13 mouse cellular contexts compared by ENCODE assay signal in genomic region chr1:140739001-140739728, GRCm38 (mm10).
"Had no signal": no experiment of that assay in that cellular context is flagged by ENCODE, and none has a peak within 500 bp of the region (broad histone marks: within the 10 kb centered on the region; RNA-seq: fewer than 3 reads in every experiment).

No protein-coding gene starts in this region.

- H3K4me3 ChIP-seq: kidney, embryonic 15.5 days; liver, embryonic 13.5 days; midbrain, embryonic 13.5 days; neural tube, embryonic 12.5 days; stomach, embryonic 15.5 days had no signal

- H3K4me2 ChIP-seq: kidney, embryonic 15.5 days; liver, embryonic 13.5 days; midbrain, embryonic 13.5 days; neural tube, embryonic 12.5 days; stomach, embryonic 15.5 days had no signal

- H3K9ac ChIP-seq: kidney, embryonic 15.5 days; liver, embryonic 13.5 days; liver, postnatal 0 days; midbrain, embryonic 13.5 days; neural tube, embryonic 12.5 days; stomach, embryonic 15.5 days had no signal

- H3K4me1 ChIP-seq: kidney, embryonic 15.5 days; liver, embryonic 13.5 days; midbrain, embryonic 13.5 days; neural tube, embryonic 12.5 days; stomach, embryonic 15.5 days had no signal

- H3K9me3 ChIP-seq: kidney, embryonic 15.5 days; liver, embryonic 13.5 days; midbrain, embryonic 13.5 days; neural tube, embryonic 12.5 days; stomach, embryonic 15.5 days had no signal

- H3K27me3 ChIP-seq: kidney, embryonic 15.5 days; liver, embryonic 13.5 days; midbrain, embryonic 13.5 days; neural tube, embryonic 12.5 days; stomach, embryonic 15.5 days had no signal

- H3K36me3 ChIP-seq: kidney, embryonic 15.5 days; liver, embryonic 13.5 days; midbrain, embryonic 13.5 days; neural tube, embryonic 12.5 days; stomach, embryonic 15.5 days had no signal

- DNase-seq: kidney, adult 2 months; kidney, postnatal 14 days; left cerebral cortex, postnatal 4 days; liver, embryonic 13.5 days; liver, postnatal 0 days; lung, postnatal 36 days; thymus, adult 2 months; thymus, postnatal 25 days had no signal

- ATAC-seq: liver, postnatal 0 days; lung, postnatal 0 days; midbrain, embryonic 13.5 days had no signal

- H3K27ac ChIP-seq: kidney, embryonic 15.5 days; liver, embryonic 13.5 days; midbrain, embryonic 13.5 days; neural tube, embryonic 12.5 days; stomach, embryonic 15.5 days had no signal
